Mouse (Mus musculus): ENCODE results near the gene Zfp638.
"Not testable (repeated sequence)": the region's sequence is repeated elsewhere in the genome, so short reads cannot be mapped to it uniquely, and the experiment has no call there.

Gene Zfp638

GRCm38 (mm10) chr6:83866954-83867597 lies at the start of gene Zfp638:
Gene Zfp638 (plus strand): TSS chr6:83867109.
- DNase-seq = peak; percentile 94

- DNase-seq = no peak
Observed at GRCm38 (mm10) chr6:83818996-83819395, 47.9 kb upstream of the Zfp638 start.

DNA sequence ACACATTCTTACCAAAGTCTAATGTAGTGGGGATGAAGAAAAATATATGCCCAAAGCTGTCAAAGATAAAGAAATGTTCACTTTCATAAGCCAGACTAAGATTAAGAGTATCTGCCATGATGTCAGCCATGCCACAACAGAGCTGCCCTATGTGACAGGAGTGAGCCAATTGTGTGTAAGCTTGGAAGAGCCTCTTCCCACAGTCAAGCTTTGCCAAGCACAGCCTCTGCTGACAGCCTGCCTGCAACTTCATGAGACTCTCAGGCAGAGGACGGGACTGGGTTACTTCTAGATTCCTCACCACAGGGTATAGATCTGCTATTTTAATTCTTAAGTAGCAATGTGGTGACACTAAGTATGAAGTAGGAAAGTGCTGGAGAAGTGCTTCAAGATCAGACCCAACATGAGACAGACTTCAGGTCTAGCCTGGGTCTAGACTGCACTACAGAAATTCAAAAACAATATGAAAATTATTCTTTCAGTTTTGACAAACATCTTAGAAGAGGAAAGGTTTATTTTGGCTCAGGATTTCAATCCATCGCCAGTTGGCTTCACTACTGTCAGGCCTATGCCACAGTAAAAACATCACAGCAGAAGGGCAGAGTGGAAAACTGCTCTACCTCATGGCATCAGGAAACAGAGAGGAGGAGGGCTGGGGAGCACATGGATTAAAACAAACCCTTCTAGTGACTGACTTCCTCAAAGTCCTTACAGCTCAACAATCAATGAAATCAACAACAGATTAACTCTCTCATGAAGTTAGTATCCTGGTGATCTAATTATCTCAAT lies 46.0 kb upstream of the Zfp638 start:
- no peak for DNase-seq

- no peak for DNase-seq
Observed at GRCm38 (mm10) chr6:83821856-83822255, 45.1 kb upstream of the Zfp638 start.

- peak; percentile 68 for DNase-seq
Observed at GRCm38 (mm10) chr6:83830941-83831605, 35.8 kb upstream of the Zfp638 start.

DNA sequence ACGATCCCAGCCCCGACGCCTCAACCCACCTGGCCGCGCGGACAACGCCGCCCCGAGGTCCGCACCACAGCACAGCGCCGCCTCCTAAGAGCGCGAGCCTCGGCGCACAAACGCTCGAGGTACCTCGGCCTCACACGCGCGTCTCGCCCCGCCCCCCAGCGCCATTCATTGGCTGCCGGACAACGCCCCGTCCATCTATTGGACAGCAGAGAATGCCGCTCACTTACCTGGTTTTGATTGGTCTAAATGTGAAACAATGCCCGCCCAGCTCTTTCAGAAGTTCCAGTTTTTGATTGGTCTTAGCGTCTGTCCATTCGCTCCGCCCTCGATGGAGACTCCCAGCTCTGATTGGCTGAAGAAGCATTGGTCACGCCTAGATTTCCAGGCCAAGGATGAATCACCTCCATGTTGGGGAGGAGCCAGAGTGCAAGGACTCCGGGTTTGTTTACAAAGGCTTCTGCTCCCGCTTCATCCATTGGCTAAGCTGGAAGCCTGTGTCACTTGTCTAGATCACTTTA lies 35.2 kb upstream of the Zfp638 start, which contains the start of gene Paip2b:
Gene Paip2b (minus strand): TSS at position 136 of the 518 bp plus-strand sequence.
- peak; percentile 98 for DNase-seq

DNA sequence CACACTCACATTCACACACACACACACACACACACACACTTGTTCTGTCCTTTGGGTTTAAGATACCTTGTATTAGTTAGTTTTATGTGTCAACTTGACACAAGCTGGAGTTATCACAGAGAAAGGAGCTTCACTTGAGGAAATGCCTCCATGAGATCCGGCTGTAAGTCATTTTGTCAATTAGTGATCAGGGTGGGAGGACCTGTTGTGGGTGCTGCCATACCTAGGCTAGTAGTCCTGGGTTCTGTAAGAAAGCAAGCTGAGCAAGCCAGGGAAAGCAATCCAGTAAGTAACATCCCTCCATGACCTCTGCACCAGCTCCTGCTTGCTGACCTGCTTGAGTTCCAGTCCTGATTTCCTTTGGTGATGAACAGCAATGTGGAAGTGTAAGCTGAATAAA lies 34.5 kb upstream of the Zfp638 start:
- DNase-seq = not testable (repeated sequence)

DNA sequence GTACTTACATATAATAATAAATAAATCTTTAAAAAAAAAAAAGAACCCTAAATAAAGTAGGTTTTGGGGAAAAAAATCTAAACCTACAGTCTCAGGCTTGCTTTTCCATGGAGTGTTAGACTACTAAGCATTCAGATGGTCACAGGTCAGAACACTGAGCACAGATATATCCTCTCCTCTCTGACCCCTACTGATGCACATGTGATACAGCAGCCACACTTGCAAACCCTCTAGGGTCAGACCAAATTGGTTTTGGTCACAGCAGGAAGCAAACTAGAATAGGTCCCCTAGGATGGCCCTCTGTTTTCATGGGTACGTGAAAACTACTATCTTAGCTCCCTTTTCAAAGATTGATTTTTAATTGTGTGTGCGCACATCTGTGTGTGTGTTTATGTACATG lies 30.1 kb upstream of the Zfp638 start:
- no peak for DNase-seq

DNA sequence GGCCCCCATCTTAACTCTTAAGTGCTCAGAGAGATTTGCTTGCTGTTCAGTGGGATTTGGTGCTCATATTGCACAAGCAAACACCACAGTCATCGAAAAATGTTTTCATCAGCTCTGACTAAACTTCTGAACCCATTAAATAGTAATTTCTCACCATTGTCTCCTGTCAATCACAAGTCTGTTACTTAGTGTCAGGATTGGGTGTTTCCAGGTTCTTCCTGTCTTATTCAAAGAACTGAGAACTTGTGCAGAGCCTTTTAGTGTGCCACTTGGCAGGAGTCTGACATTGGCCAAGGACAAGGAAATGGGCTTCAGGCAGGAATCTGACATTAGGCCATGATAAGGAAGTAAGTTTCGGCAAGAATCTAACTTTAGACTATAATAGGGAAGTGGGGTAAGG lies 28.9 kb upstream of the Zfp638 start:
- no peak for DNase-seq

GRCm38 (mm10) chr6:83840086-83840485 lies 26.8 kb upstream of the Zfp638 start:
- DNase-seq = no peak

DNA sequence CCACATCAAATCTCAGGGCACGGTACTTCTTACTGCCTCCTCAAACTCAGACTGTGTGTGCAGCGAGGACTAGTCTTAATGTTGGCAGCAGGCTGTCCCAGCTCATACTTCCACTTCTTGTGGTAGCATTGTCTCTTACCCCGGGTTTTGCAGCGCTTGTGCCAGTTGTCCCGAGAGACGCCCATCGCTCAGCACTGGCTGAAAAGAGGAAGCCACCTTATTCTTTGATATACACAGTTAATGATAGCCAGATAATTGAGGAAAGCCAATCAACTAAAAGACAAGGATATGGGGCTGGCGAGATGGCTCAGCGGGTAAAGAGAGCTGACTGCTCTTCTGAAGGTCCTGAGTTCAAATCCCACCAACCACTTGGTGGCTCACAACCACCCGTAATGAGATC lies 22.0 kb upstream of the Zfp638 start:
- no peak for DNase-seq

- DNase-seq = no peak
Observed at GRCm38 (mm10) chr6:83846141-83846540, 20.8 kb upstream of the Zfp638 start.

- no peak for DNase-seq
Observed at GRCm38 (mm10) chr6:83849446-83849845, 17.5 kb upstream of the Zfp638 start.

- DNase-seq = no peak
Observed at GRCm38 (mm10) chr6:83857476-83857875, 9.4 kb upstream of the Zfp638 start.

DNA sequence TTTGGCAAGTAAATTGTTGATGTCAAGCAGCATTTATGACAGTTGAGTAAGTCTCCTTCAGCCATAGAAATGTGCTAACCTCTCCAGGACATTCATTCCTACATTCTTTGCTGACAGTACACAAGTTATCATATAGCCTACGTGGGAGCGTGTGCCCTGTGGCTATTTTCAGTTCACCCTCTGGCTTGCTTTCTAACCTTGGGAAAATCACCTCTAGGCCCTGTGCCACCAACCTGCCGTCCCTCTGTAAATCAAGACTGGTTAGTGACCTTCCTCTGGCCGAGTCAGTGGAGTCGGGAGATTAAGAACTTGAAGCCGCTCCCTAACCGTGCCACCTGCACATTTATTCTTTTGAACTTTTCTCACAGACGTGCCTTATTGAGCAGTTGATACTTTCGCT lies 6.9 kb upstream of the Zfp638 start:
- DNase-seq = no peak

- no peak for DNase-seq
Observed at GRCm38 (mm10) chr6:83863538-83863937, 3.4 kb upstream of the Zfp638 start.

DNA sequence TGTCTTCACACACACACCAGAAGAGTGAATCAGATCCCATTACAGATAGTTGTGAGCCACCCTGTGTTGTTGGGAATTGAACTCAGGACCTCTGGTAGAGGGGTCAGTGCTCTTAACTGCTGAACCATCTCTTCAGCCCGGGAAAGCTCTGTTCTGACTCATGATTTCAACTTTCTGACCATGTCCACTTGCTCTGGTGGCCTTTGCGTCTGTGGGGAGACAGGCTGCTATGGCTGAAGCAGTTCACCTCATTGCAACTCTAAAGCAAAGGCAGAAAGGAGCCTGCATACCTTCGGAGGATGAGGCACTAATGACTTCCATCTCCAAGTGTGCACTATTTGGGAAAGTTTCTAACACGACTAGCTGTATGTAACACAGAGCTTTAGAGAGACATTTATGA lies 486 bp upstream of the Zfp638 start:
- DNase-seq = peak; percentile 9

GRCm38 (mm10) chr6:83867598-83868585 lies 983 bp downstream of the Zfp638 start:
- peak; percentile 58 for DNase-seq

- peak; percentile 56 for DNase-seq
Observed at GRCm38 (mm10) chr6:83879815-83880214, 12.9 kb downstream of the Zfp638 start.

DNA sequence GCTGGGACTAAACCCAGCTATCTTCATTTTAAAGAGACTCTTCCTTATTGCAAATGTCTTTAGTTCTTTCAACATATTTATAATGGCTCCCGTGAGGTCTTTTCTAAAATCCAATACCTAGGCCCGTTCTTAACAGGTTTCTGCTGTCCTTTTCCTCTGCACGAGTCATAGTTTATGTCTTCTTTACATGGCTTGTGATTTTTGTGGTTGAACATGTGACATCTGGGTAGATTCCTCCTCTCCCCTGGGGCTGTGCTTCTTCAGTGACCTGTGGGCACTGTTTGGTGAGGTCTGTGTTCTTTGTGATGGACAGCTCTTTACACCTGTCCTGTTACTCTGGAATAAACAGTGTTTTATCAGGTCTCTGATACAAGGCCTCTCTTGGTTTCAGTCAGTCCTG lies 19.9 kb downstream of the Zfp638 start:
- DNase-seq = no peak

DNA sequence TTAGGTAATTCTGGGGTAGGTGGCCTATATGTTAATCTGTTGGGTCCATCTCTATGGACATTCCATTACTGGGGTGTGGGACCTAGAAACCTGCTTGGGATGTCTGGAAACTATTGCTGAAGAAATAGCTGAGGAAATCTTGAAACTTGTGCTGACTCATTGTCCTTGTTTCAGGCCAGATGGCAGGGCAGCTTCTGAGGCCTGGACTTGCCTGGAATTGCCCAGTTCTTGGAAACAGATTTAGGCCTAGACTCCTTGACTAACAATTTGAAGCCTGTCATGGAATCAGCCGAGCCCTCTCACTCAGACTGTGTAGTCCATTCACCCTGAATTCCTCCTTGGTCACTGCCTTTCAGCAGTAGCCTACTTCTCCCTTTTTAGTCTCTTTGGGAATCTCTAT lies 21.9 kb downstream of the Zfp638 start:
- no peak for DNase-seq

GRCm38 (mm10) chr6:83890281-83891015 lies 23.5 kb downstream of the Zfp638 start:
- DNase-seq = no peak
